Comparison of ENCODE assay signal across 28 mouse cellular contexts in the genomic region with DNA sequence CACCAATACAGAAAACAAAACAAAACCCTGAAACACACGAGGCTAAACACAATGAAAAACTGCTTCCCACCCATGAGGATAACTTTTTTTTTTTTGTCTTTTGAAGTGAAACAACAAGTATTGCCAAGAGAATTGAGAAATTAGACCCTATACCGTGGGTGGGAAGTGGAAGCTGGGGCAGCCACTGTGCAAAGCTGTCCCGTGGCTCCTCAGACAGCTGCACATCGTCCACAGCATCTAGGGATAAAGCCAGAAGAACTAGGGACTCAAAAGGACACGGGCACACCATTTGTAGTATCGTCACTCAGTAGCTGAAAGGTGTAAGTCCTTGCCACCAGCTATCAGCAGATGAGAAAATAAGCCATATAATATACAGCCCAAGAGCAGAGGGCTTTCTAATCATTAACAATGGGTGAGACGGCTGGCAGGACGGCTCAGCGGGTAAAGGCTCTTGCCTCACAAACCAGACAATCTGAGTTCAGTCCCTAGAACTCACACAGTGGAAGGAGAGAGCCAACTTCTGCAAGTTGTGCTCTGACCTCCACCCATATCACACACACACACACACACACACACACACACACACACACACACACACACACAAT. TPM values are rescaled to one million over a fixed set of nuclear protein-coding genes. Genes with fewer than 3 reads are reported as not detected.
A peak's percentile ranks its signal among the peaks of the same experiment; 100 is the strongest.
DNase-seq lines count a peak whose midpoint lies in the region; ATAC-seq and TF ChIP-seq lines count a peak whose summit lies in the region.
"Had no signal": no experiment of that assay in that cellular context is flagged by ENCODE, and none has a peak within 500 bp of the region (broad histone marks: within the 10 kb centered on the region; RNA-seq: fewer than 3 reads in every experiment).

No protein-coding gene starts in this region.

- no peak overlapping the region for H3K4me3 ChIP-seq in liver, postnatal 0 days (ENCODE audit: low read depth, low read length)
- no peak overlapping the region for H3K4me3 ChIP-seq in liver, embryonic 11.5 days (ENCODE audit: low read depth, low read length)
- no peak overlapping the region for H3K4me3 ChIP-seq in stomach, embryonic 15.5 days (replicated peaks)
- H3K4me3 ChIP-seq in stomach, postnatal 0 days (ENCODE audit: low read depth, low read length) = no peak overlapping the region
- H3K4me3 ChIP-seq: embryonic facial prominence, embryonic 10.5 days; embryonic facial prominence, embryonic 15.5 days; forebrain, embryonic 12.5 days; heart, adult 2 months; heart, embryonic 12.5 days; hindbrain, embryonic 15.5 days; liver, embryonic 12.5 days had no signal

- TF ChIP-seq EP300 in liver, postnatal 0 days (IDR thresholded peaks at IDR 0.05; ENCODE audit: low read depth) = no peak
- TF ChIP-seq EP300 in stomach, postnatal 0 days (optimal IDR thresholded peaks at IDR 0.05) = no peak

- peak overlapping the region; percentile 9 for H3K27ac ChIP-seq in liver, postnatal 0 days (ENCODE audit: low read depth)
- no peak overlapping the region for H3K27ac ChIP-seq in liver, embryonic 11.5 days (ENCODE audit: low read depth, low read length)
- H3K27ac ChIP-seq in stomach, embryonic 15.5 days = 0 out of 2 replicates have a peak overlapping the region, but pooled peaks have one; percentile 48
- no peak overlapping the region for H3K27ac ChIP-seq in stomach, postnatal 0 days (replicated peaks)
- H3K27ac ChIP-seq: embryonic facial prominence, embryonic 10.5 days; embryonic facial prominence, embryonic 15.5 days; forebrain, embryonic 12.5 days; hindbrain, embryonic 15.5 days; liver, embryonic 12.5 days had no signal

- ATAC-seq in liver, postnatal 0 days = peak; percentile 62
- no peak for ATAC-seq in liver, embryonic 11.5 days (replicated peaks; ENCODE audit: low FRiP score)
- no peak for ATAC-seq in stomach, embryonic 15.5 days (ENCODE audit: insufficient read depth, low FRiP score, low read depth)
- ATAC-seq in stomach, postnatal 0 days (ENCODE audit: low FRiP score, low TSS enrichment) = no peak
- ATAC-seq: inflammation-experienced regulatory T-cells, adult 6 months; liver, embryonic 12.5 days; midbrain, embryonic 16.5 days had no signal

- no peak for TF ChIP-seq CTCF in liver, postnatal 0 days (IDR thresholded peaks at IDR 0.05; ENCODE audit: low read depth)
- TF ChIP-seq CTCF in stomach, postnatal 0 days (IDR thresholded peaks at IDR 0.05; ENCODE audit: low read depth) = no peak

- no peaks in the 10 kb centered on the region for H3K9me3 ChIP-seq in liver, postnatal 0 days (ENCODE audit: low read length)
- no peaks in the 10 kb centered on the region for H3K9me3 ChIP-seq in liver, embryonic 11.5 days (ENCODE audit: control insufficient read depth, low read length)
- H3K9me3 ChIP-seq in stomach, embryonic 15.5 days = no peaks in the 10 kb centered on the region
- no peaks in the 10 kb centered on the region for H3K9me3 ChIP-seq in stomach, postnatal 0 days (ENCODE audit: control insufficient read depth, low read length)
- H3K9me3 ChIP-seq: embryonic facial prominence, embryonic 10.5 days; embryonic facial prominence, embryonic 15.5 days; forebrain, embryonic 12.5 days; heart, embryonic 12.5 days; hindbrain, embryonic 15.5 days; liver, embryonic 12.5 days had no signal

- DNase-seq in heart, adult 11 months = peak; percentile 95
- DNase-seq in heart, postnatal 4 days = no peak
- DNase-seq in liver, postnatal 0 days = no peak
- DNase-seq in liver, embryonic 11.5 days (ENCODE audit: low spot score) = no peak
- DNase-seq in stomach, postnatal 0 days (ENCODE audit: low spot score) = no peak
- no peak for DNase-seq in B cell, adult 2 months
- DNase-seq in embryo, embryonic 11 days = no peak
- DNase-seq: adrenal gland, adult 8-10 months; cerebellum, adult 2 months; cerebellum, postnatal 14 days; gastrocnemius, postnatal 25 days; heart, adult 2 months; layer of hippocampus, adult 9-11 months; lung, adult 2 months; right cerebral cortex, postnatal 25 days; spleen, adult 18-20 months; thymus, postnatal 4 days had no signal

- no peak overlapping the region for H3K4me2 ChIP-seq in liver, postnatal 0 days (ENCODE audit: low read depth, low read length)
- H3K4me2 ChIP-seq in liver, embryonic 11.5 days = no peak overlapping the region
- H3K4me2 ChIP-seq in stomach, embryonic 15.5 days = no peak overlapping the region
- no peak overlapping the region for H3K4me2 ChIP-seq in stomach, postnatal 0 days (replicated peaks; ENCODE audit: low read depth)
- H3K4me2 ChIP-seq: embryonic facial prominence, embryonic 15.5 days; forebrain, embryonic 12.5 days; heart, embryonic 12.5 days; hindbrain, embryonic 15.5 days; liver, embryonic 12.5 days; midbrain, embryonic 11.5 days had no signal

- no peaks in the 10 kb centered on the region for H3K36me3 ChIP-seq in liver, postnatal 0 days (replicated peaks; ENCODE audit: insufficient read depth, low read length)
- no peaks in the 10 kb centered on the region for H3K36me3 ChIP-seq in liver, embryonic 11.5 days (ENCODE audit: control insufficient read depth, insufficient read depth, low read length)
- H3K36me3 ChIP-seq in stomach, embryonic 15.5 days = no peaks in the 10 kb centered on the region
- H3K36me3 ChIP-seq in stomach, postnatal 0 days (ENCODE audit: control insufficient read depth, insufficient read depth, low read length) = no peaks in the 10 kb centered on the region
- H3K36me3 ChIP-seq: embryonic facial prominence, embryonic 10.5 days; embryonic facial prominence, embryonic 15.5 days; forebrain, embryonic 12.5 days; G1E; heart, embryonic 12.5 days; hindbrain, embryonic 15.5 days; liver, embryonic 12.5 days had no signal

- no peaks in the 10 kb centered on the region for H3K27me3 ChIP-seq in liver, postnatal 0 days (ENCODE audit: insufficient read depth, low read length)
- no peaks in the 10 kb centered on the region for H3K27me3 ChIP-seq in liver, embryonic 11.5 days (replicated peaks; ENCODE audit: control insufficient read depth, insufficient read depth, low read length)
- no peaks in the 10 kb centered on the region for H3K27me3 ChIP-seq in stomach, embryonic 15.5 days (replicated peaks)
- no peaks in the 10 kb centered on the region for H3K27me3 ChIP-seq in stomach, postnatal 0 days (ENCODE audit: control insufficient read depth, insufficient read depth, low read length)
- H3K27me3 ChIP-seq: embryonic facial prominence, embryonic 15.5 days; forebrain, embryonic 12.5 days; heart, embryonic 12.5 days; hindbrain, embryonic 15.5 days; liver, embryonic 12.5 days had no signal

- peaks cover 26% of the 10 kb centered on the region for H3K4me1 ChIP-seq in liver, postnatal 0 days (ENCODE audit: insufficient read depth)
- peaks cover 23% of the 10 kb centered on the region for H3K4me1 ChIP-seq in liver, embryonic 11.5 days (replicated peaks; ENCODE audit: control insufficient read depth, insufficient read depth, low read length)
- no peaks in the 10 kb centered on the region for H3K4me1 ChIP-seq in stomach, embryonic 15.5 days
- 0 out of 2 replicates have a peak, but pooled peaks cover 5% of the 10 kb centered on the region for H3K4me1 ChIP-seq in stomach, postnatal 0 days (replicated peaks; ENCODE audit: control insufficient read depth, insufficient read depth)
- H3K4me1 ChIP-seq: embryonic facial prominence, embryonic 10.5 days; embryonic facial prominence, embryonic 15.5 days; forebrain, embryonic 12.5 days; hindbrain, embryonic 15.5 days had no signal

- 44% methylated on average over 9 of the region's 9 CpGs for WGBS in liver, postnatal 0 days (ENCODE audit: insufficient replicate concordance)
- 67% methylated on average over 9 of the region's 9 CpGs for WGBS in liver, embryonic 11.5 days
- 50% methylated on average over 9 of the region's 9 CpGs for WGBS in stomach, embryonic 15.5 days
- 50% methylated on average over 9 of the region's 9 CpGs for WGBS in stomach, postnatal 0 days

- no peak overlapping the region for H3K9ac ChIP-seq in liver, postnatal 0 days (replicated peaks)
- H3K9ac ChIP-seq in liver, embryonic 11.5 days (ENCODE audit: low read depth, low read length) = no peak overlapping the region
- no peak overlapping the region for H3K9ac ChIP-seq in stomach, embryonic 15.5 days
- H3K9ac ChIP-seq in stomach, postnatal 0 days (ENCODE audit: low read length) = no peak overlapping the region
- H3K9ac ChIP-seq: embryonic facial prominence, embryonic 15.5 days; forebrain, embryonic 12.5 days; heart, embryonic 12.5 days; hindbrain, embryonic 15.5 days; liver, embryonic 12.5 days had no signal

RNA-seq across cellular contexts. Expression of a gene that starts 9.0 kb away (rescaled TPM):
- 10 to 100 TPM; 20.4 to 22.1 TPM for total RNA-seq in heart, postnatal 4 days (2021)
- 7.4 and 7.8 TPM in 2 replicates for polyA plus RNA-seq in liver, postnatal 0 days (2015; fragmentation: Nextera tagmentation; extraction: Ambion mirVana)
- polyA plus RNA-seq in liver, embryonic 11.5 days (2014; fragmentation: Nextera tagmentation; extraction: Ambion mirVana) = 14.2 and 14.4 TPM in 2 replicates
- 20.0 and 21.2 TPM in 2 replicates for polyA plus RNA-seq in stomach, embryonic 15.5 days (2015; fragmentation: Nextera tagmentation; extraction: Ambion mirVana)
- 6.4 and 6.9 TPM in 2 replicates for polyA plus RNA-seq in stomach, postnatal 0 days (2015; fragmentation: Nextera tagmentation; extraction: Ambion mirVana)

Comparison
In these comparisons a context has a peak if more than half of its experiments do, and no peak if none do; other contexts are left out.
1. H3K27ac ChIP-seq: peak in liver, postnatal 0 days (single experiment) and stomach, embryonic 15.5 days (single experiment); none in liver, embryonic 11.5 days (single experiment) and stomach, postnatal 0 days (single experiment).